9 mouse cellular contexts compared by ENCODE assay signal in genomic region chr13:44946880-44947635, GRCm38 (mm10). TPM values are rescaled to one million over a fixed set of nuclear protein-coding genes. Genes with fewer than 3 reads are reported as not detected.
A peak's percentile ranks its signal among the peaks of the same experiment; 100 is the strongest.
DNase-seq lines count a peak whose midpoint lies in the region; ATAC-seq lines count a peak whose summit lies in the region.
"Had no signal": no experiment of that assay in that cellular context is flagged by ENCODE, and none has a peak within 500 bp of the region (broad histone marks: within the 10 kb centered on the region; RNA-seq: fewer than 3 reads in every experiment).

No protein-coding gene starts in this region.

- no peak for ATAC-seq in heart, embryonic 12.5 days (ENCODE audit: insufficient number of reproducible peaks, low FRiP score)
- ATAC-seq in midbrain, embryonic 12.5 days (ENCODE audit: low FRiP score, low read depth), result no peak
- ATAC-seq in liver, embryonic 12.5 days, result no peak

- peak overlapping the region; percentile 27; the same call in 1 of the 2 replicates for H3K9ac ChIP-seq in heart, embryonic 12.5 days
- H3K9ac ChIP-seq in midbrain, embryonic 12.5 days (replicated peaks), result peak overlapping the region; percentile 56
- no peak overlapping the region for H3K9ac ChIP-seq in liver, embryonic 12.5 days

- no peak overlapping the region for H3K4me3 ChIP-seq in heart, embryonic 12.5 days
- peak overlapping the region; percentile 37 for H3K4me3 ChIP-seq in hindbrain, embryonic 10.5 days
- peak overlapping the region; percentile 46 for H3K4me3 ChIP-seq in midbrain, embryonic 12.5 days
- H3K4me3 ChIP-seq in liver, embryonic 12.5 days, result no peak overlapping the region

- no peaks in the 10 kb centered on the region for H3K27me3 ChIP-seq in heart, embryonic 12.5 days (replicated peaks)
- H3K27me3 ChIP-seq in hindbrain, embryonic 10.5 days (ENCODE audit: insufficient read depth, poor library complexity, severe bottlenecking), result no peaks in the 10 kb centered on the region
- H3K27me3 ChIP-seq in midbrain, embryonic 12.5 days, result no peaks in the 10 kb centered on the region
- H3K27me3 ChIP-seq in liver, embryonic 12.5 days (replicated peaks), result no peaks in the 10 kb centered on the region

- H3K36me3 ChIP-seq in heart, embryonic 12.5 days, result peaks cover 7% of the 10 kb centered on the region; the same call in 1 of the 2 replicates
- H3K36me3 ChIP-seq in hindbrain, embryonic 10.5 days, result peaks cover 23% of the 10 kb centered on the region
- H3K36me3 ChIP-seq in midbrain, embryonic 12.5 days, result 0 out of 2 replicates have a peak, but pooled peaks cover 8% of the 10 kb centered on the region
- H3K36me3 ChIP-seq in liver, embryonic 12.5 days, result peaks cover 9% of the 10 kb centered on the region; the same call in 1 of the 2 replicates

- peak overlapping the region; percentile 49 for H3K4me2 ChIP-seq in heart, embryonic 12.5 days
- H3K4me2 ChIP-seq in midbrain, embryonic 12.5 days (replicated peaks), result peak overlapping the region; percentile 53
- no peak overlapping the region for H3K4me2 ChIP-seq in liver, embryonic 12.5 days

- no peak for DNase-seq in heart, postnatal 4 days
- DNase-seq in cerebellum, adult 8-10 months, result peak; percentile 39
- DNase-seq in hindbrain, embryonic 10.5 days (ENCODE audit: low spot score), result no peak
- no peak for DNase-seq in liver
- DNase-seq in urinary bladder, adult 2 months (ENCODE audit: low spot score), result no peak
- DNase-seq: spleen, adult 18-20 months had no signal

- WGBS in heart, embryonic 12.5 days, result 48% methylated on average over 8 of the region's 8 CpGs
- 59% methylated on average over 8 of the region's 8 CpGs for WGBS in hindbrain, embryonic 10.5 days
- WGBS in midbrain, embryonic 12.5 days, result 25% methylated on average over 8 of the region's 8 CpGs
- WGBS in liver, embryonic 12.5 days (ENCODE audit: insufficient replicate concordance), result 73% methylated on average over 8 of the region's 8 CpGs

- H3K4me1 ChIP-seq in heart, embryonic 12.5 days (replicated peaks), result peaks cover 38% of the 10 kb centered on the region
- peaks cover 11% of the 10 kb centered on the region for H3K4me1 ChIP-seq in hindbrain, embryonic 10.5 days (replicated peaks)
- peaks cover 34% of the 10 kb centered on the region for H3K4me1 ChIP-seq in midbrain, embryonic 12.5 days
- peaks cover 4% of the 10 kb centered on the region for H3K4me1 ChIP-seq in liver, embryonic 12.5 days

- no peak overlapping the region for H3K27ac ChIP-seq in heart, embryonic 12.5 days (ENCODE audit: poor library complexity, severe bottlenecking)
- peak overlapping the region; percentile 84 for H3K27ac ChIP-seq in hindbrain, embryonic 10.5 days
- H3K27ac ChIP-seq in midbrain, embryonic 12.5 days (replicated peaks), result peak overlapping the region; percentile 85
- H3K27ac ChIP-seq in liver, embryonic 12.5 days, result no peak overlapping the region

- no peaks in the 10 kb centered on the region for H3K9me3 ChIP-seq in heart, embryonic 12.5 days (replicated peaks)
- no peaks in the 10 kb centered on the region for H3K9me3 ChIP-seq in hindbrain, embryonic 10.5 days
- no peaks in the 10 kb centered on the region for H3K9me3 ChIP-seq in midbrain, embryonic 12.5 days
- no peaks in the 10 kb centered on the region for H3K9me3 ChIP-seq in liver, embryonic 12.5 days (replicated peaks)

RNA-seq across cellular contexts. Expression of gene Dtnbp1, which starts 54.9 kb away (rescaled TPM):
- polyA plus RNA-seq in heart, embryonic 12.5 days (2016; fragmentation: Nextera tagmentation; extraction: Ambion mirVana), result 72.3 and 72.4 TPM in 2 replicates
- total RNA-seq in heart, postnatal 4 days (2021), result 10 to 100 TPM; 74.4 to 76.0 TPM
- polyA plus RNA-seq in hindbrain, embryonic 10.5 days (2016; fragmentation: Nextera tagmentation; extraction: Ambion mirVana), result 80.7 and 85.4 TPM in 2 replicates
- polyA plus RNA-seq in midbrain, embryonic 12.5 days (2016; fragmentation: Nextera tagmentation; extraction: Ambion mirVana), result 72.4 and 80.9 TPM in 2 replicates
- polyA plus RNA-seq in liver, embryonic 12.5 days (2016; fragmentation: Nextera tagmentation; extraction: Ambion mirVana), result 35.0 and 36.1 TPM in 2 replicates
- 55.1 and 56.2 TPM in 2 replicates for polyA plus RNA-seq in urinary bladder, adult 2 months (2012; rRNA removed)

Comparison
In these comparisons a context has a peak if more than half of its experiments do, and no peak if none do; other contexts are left out.
1. H3K27ac ChIP-seq: peak in hindbrain, embryonic 10.5 days (single experiment) and midbrain, embryonic 12.5 days (single experiment); none in heart, embryonic 12.5 days (single experiment) and liver, embryonic 12.5 days (single experiment).
2. H3K4me3 ChIP-seq: peak in hindbrain, embryonic 10.5 days (single experiment) and midbrain, embryonic 12.5 days (single experiment); none in heart, embryonic 12.5 days (single experiment) and liver, embryonic 12.5 days (single experiment).